Mouse (Mus musculus) brain, embryonic 18.5 days (tissue): Measurements from ENCODE around the gene Vmn1r24.
"Not testable (repeated sequence)": the region's sequence is repeated elsewhere in the genome, so short reads cannot be mapped to it uniquely, and the experiment has no call there.

ENCODE experiments used
- DNase-seq: peaks from one replicate; pipeline ENCODE4 v3.0.0-alpha.2; 2012; ENCODE audit warnings: low read depth, low spot score

Vmn1r24 gene

GRCm38 (mm10) chr6:57961403-57961802, at the start of gene Vmn1r24:
TSS of gene Vmn1r24 (minus strand) at chr6:57961503.
- DNase-seq: not testable (repeated sequence)

- no peak for DNase-seq
Measured at GRCm38 (mm10) chr6:57980710-57981109, 19.4 kb upstream of the Vmn1r24 start, which contains the start of gene Vmn1r25. TSS of gene Vmn1r25 (minus strand) at chr6:57980810.

GRCm38 (mm10) chr6:57926738-57927137, 34.6 kb downstream of the Vmn1r24 start, which contains the start of gene Vmn1r23:
TSS of gene Vmn1r23 (minus strand) at chr6:57926838.
- no peak for DNase-seq

- DNase-seq: no peak
Measured at GRCm38 (mm10) chr6:57907928-57908327, 53.4 kb downstream of the Vmn1r24 start, which contains the start of gene Vmn1r22. TSS of gene Vmn1r22 (minus strand) at chr6:57908028.
